Mouse (Mus musculus): ENCODE results near the gene Gm21149.
"Not testable (repeated sequence)": the region's sequence is repeated elsewhere in the genome, so short reads cannot be mapped to it uniquely, and the experiment has no call there.

- not testable (repeated sequence) for TF ChIP-seq CTCF (IDR thresholded peaks at IDR 0.05); POLR2A (IDR thresholded peaks at IDR 0.05; ENCODE audit: insufficient read depth, low read depth, low read length)
Measured at GRCm38 (mm10) chr5:15498350-15498749, 22.0 kb upstream of the Gm21149 start.

All from heart, adult 2 months (tissue).